Mouse (Mus musculus) testis, adult 2 months (tissue): Measurements from ENCODE around the gene Pnpla7. TPM values are rescaled to one million over a fixed set of nuclear protein-coding genes. Genes with fewer than 3 reads are reported as not detected.

ENCODE experiments used
- H3K27ac ChIP-seq: fragments of 200-500 bp; 2 replicates; pipeline ENCODE4 v1.5.1; 2012; ENCODE audit warnings: low read depth, low read length; ENCODE audit not compliant: control insufficient read depth, insufficient read depth
- H3K27me3 ChIP-seq: fragments of 200-500 bp; 2 replicates; pipeline ENCODE4 v1.6.1; 2012; ENCODE audit warnings: mild to moderate bottlenecking, low read length, moderate library complexity; ENCODE audit not compliant: control insufficient read depth, insufficient read depth
- H3K36me3 ChIP-seq: fragments of 200-500 bp; 2 replicates; pipeline ENCODE4 v1.6.1; 2012; ENCODE audit warnings: mild to moderate bottlenecking, low read length; ENCODE audit not compliant: control insufficient read depth, insufficient read depth
- H3K4me1 ChIP-seq: fragments of 200-500 bp; 2 replicates; pipeline ENCODE4 v1.6.1; 2012; ENCODE audit warnings: low read length; ENCODE audit not compliant: control insufficient read depth, insufficient read depth
- H3K4me3 ChIP-seq: fragments of 200-500 bp; 2 replicates; pipeline ENCODE4 v1.5.1; 2012; ENCODE audit warnings: low read depth, mild to moderate bottlenecking, low read length, moderate library complexity, mixed read lengths; ENCODE audit not compliant: control insufficient read depth
- CTCF ChIP-seq: fragments of 200-500 bp; IDR thresholded peaks from 2 replicates; pipeline ENCODE4 v1.5.1; 2012; ENCODE audit warnings: low read depth, mild to moderate bottlenecking, inconsistent platforms, low read length, moderate library complexity; ENCODE audit not compliant: control insufficient read depth, insufficient read depth, insufficient replicate concordance
- POLR2A ChIP-seq: fragments of 200-500 bp; IDR thresholded peaks from 2 replicates; pipeline ENCODE4 v1.6.1; 2012; ENCODE audit warnings: low read depth, mild to moderate bottlenecking, inconsistent platforms, low read length, moderate library complexity; ENCODE audit not compliant: control insufficient read depth
- polyA plus RNA-seq: library from polyadenylated mRNA; depleted of rRNA; stranded (reverse); fragments of >200 nt; gene quantifications from 2 replicates; pipeline ENCODE4 v1.2.3, GENCODE M21; 2012

Pnpla7 gene
- polyA plus RNA-seq, 1 experiment, result 58.7 TPM

- TF ChIP-seq POLR2A (no peak), CTCF (no peak)
- Histone ChIP-seq H3K36me3 (peaks cover 2% of the 10 kb centered on the region; the same call in 1 of the 2 replicates), H3K27ac (no peak overlapping the region), H3K4me1 (no peaks in the 10 kb centered on the region), H3K27me3 (no peaks in the 10 kb centered on the region), H3K4me3 (no peak overlapping the region)
Measured at GRCm38 (mm10) chr2:24996471-24996870, 20.6 kb downstream of the Pnpla7 start.

DNA sequence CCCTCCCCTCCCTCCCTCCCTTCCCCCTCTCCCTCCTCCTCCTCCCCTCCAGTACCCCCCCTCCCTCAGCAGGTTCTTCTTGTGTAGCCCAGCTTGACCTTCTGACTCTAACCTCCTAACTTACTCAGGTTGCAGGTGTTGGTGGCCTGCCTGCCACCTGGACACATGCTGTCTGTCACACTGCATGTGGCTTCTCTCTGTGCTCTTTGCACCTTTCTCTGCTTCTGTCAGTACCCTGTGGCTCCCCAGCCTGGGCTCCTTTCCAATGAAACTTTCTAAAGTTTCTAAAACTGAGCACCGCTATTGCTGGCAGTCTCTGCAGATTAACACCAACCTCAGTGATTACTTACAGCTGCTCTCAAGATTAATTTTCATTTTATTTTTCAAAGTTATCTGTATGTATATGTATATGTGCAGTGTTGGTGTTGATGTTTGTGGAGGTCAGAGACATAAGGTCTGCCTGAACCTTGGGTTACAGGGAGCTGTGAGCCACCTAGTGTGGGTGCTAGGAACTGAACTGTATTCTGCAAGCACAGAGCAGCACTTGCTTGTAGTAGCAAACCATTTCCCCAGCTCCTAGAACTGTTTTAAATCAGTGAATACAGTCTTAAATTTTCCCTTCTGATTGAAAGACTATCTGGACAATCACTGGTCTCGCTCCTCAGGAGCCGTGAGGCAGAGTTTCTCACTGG lies 24.9 kb downstream of the Pnpla7 start:
- Histone ChIP-seq H3K27me3 (no peaks in the 10 kb centered on the region), H3K4me3 (no peak overlapping the region), H3K4me1 (no peaks in the 10 kb centered on the region), H3K27ac (no peak overlapping the region), H3K36me3 (no peaks in the 10 kb centered on the region)
- TF ChIP-seq POLR2A, result no peak
- peak; percentile 26; the same call in 1 of the 2 replicates for TF ChIP-seq CTCF

DNA sequence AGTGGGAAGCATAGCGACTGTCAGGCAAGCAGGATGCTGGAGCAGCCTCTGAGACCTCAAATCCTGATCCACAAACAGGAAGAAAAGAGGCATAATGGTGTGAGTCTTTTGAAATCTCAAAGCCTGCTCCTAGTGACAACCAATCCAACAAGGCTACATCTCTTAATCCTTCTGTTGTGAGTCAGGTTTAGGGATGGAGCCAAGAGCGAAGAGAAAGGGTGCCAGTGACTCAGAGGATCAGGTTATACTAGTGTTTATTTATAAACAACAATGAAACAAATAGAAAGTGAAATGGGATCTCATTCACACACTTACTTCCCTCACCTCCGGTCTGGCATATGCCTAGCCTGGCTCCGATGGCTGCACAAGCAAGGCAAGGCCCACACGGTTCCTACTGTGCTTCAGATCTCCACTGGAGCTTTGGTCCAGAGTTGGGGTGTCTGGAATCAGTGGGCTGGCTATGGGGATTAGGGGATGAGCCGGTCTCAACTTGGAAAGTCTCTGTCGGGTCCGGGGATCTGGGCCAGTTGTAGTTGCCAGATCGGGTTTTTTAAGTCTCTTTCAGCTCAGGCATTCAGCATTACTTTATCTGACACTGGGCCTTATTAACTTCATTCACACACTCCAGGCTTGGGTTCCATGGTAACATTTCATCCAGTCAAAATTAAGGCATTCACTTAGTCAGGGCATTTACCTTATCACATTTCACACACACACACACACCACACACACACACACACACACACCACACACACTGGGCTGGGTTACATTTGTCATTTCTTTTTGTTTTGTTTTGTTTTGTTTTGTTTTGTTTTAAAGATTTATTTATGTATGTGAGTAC lies 28.3 kb downstream of the Pnpla7 start:
- Histone ChIP-seq H3K4me1 (no peaks in the 10 kb centered on the region), H3K27ac (no peak overlapping the region), H3K4me3 (no peak overlapping the region), H3K36me3 (no peaks in the 10 kb centered on the region), H3K27me3 (no peaks in the 10 kb centered on the region)
- TF ChIP-seq POLR2A (no peak), CTCF (no peak)

- no peaks in the 10 kb centered on the region for H3K27me3 ChIP-seq
- H3K27ac ChIP-seq, result no peak overlapping the region
- H3K4me1 ChIP-seq, result no peaks in the 10 kb centered on the region
- H3K36me3 ChIP-seq, result peaks cover 1% of the 10 kb centered on the region; the same call in 1 of the 2 replicates
- TF ChIP-seq POLR2A (no peak), CTCF (no peak)
- no peak overlapping the region for H3K4me3 ChIP-seq
Measured at GRCm38 (mm10) chr2:25006767-25007166, 30.9 kb downstream of the Pnpla7 start.

GRCm38 (mm10) chr2:25008250-25008649 lies 32.4 kb downstream of the Pnpla7 start:
- no peaks in the 10 kb centered on the region for H3K4me1 ChIP-seq
- H3K4me3 ChIP-seq, result no peak overlapping the region
- H3K27ac ChIP-seq, result no peak overlapping the region
- H3K27me3 ChIP-seq, result no peaks in the 10 kb centered on the region
- H3K36me3 ChIP-seq, result peaks cover 1% of the 10 kb centered on the region; the same call in 1 of the 2 replicates
- TF ChIP-seq POLR2A (no peak), CTCF (no peak)

DNA sequence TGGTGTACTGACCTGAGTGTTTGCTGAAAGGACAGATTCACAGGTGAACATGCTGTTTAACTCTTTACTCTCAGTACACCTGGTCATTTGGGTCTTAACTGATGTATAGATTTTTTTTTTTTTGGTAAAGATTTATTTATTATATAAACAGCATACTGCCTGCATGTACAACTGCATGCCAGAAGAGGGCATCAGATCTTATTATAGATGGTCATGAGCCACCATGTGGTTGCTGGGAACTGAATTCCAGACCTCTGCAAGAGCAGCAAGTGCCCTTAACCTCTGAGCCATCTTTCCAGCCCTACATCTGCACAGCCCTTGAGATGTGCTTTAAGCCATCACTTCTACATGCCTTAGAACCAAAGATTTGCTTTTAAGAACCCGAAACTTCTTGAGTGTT lies 46.8 kb downstream of the Pnpla7 start:
- Histone ChIP-seq H3K4me1 (no peaks in the 10 kb centered on the region), H3K27ac (no peak overlapping the region; the same call in 1 of the 2 replicates), H3K27me3 (no peaks in the 10 kb centered on the region), H3K36me3 (no peaks in the 10 kb centered on the region; the same call in 1 of the 2 replicates), H3K4me3 (no peak overlapping the region)
- no peak for TF ChIP-seq POLR2A

- Histone ChIP-seq H3K27me3 (no peaks in the 10 kb centered on the region), H3K4me3 (no peak overlapping the region), H3K27ac (no peak overlapping the region), H3K4me1 (no peaks in the 10 kb centered on the region), H3K36me3 (peaks cover 4% of the 10 kb centered on the region)
- TF ChIP-seq CTCF (no peak), POLR2A (no peak)
Measured at GRCm38 (mm10) chr2:25025109-25025508, 49.3 kb downstream of the Pnpla7 start.
